Mouse (Mus musculus) heart, postnatal 0 days (tissue): Measurements from ENCODE around the gene Maml3. TPM values are rescaled to one million over a fixed set of nuclear protein-coding genes. Genes with fewer than 3 reads are reported as not detected.

Experiments
- ATAC-seq: fragments of 200-750 bp; cut with Nextera tagmentation; 2 replicates; pipeline ENCODE4 v1.8.0; 2017; ENCODE audit warnings: low read depth, moderate number of reproducible peaks, moderate library complexity; ENCODE audit not compliant: insufficient read depth
- DNase-seq: peaks from one replicate; pipeline ENCODE4 v3.0.0-alpha.2; 2016; ENCODE audit warnings: low spot score
- H3K27ac ChIP-seq: fragments of 300-500 bp; sonication (generic); 2 replicates; pipeline ENCODE4 v1.5.1; 2014; ENCODE audit warnings: low read depth, mild to moderate bottlenecking
- H3K27me3 ChIP-seq: fragments of 300-500 bp; sonication (generic); 2 replicates; pipeline ENCODE4 v1.6.1; 2014; ENCODE audit warnings: low read length, mixed read lengths; ENCODE audit not compliant: control insufficient read depth, insufficient read depth
- H3K36me3 ChIP-seq: fragments of 300-500 bp; sonication (generic); replicated peaks from 2 replicates; pipeline ENCODE4 v1.6.1; 2014; ENCODE audit warnings: low read length, mixed read lengths; ENCODE audit not compliant: control insufficient read depth, insufficient read depth
- H3K4me1 ChIP-seq: fragments of 300-500 bp; sonication (generic); 2 replicates; pipeline ENCODE4 v1.6.1; 2014; ENCODE audit warnings: antibody characterized with exemption; ENCODE audit not compliant: control insufficient read depth, insufficient read depth
- H3K4me2 ChIP-seq: fragments of 300-500 bp; sonication (generic); 2 replicates; pipeline ENCODE4 v1.6.1; 2014; ENCODE audit warnings: low read depth, mild to moderate bottlenecking, low read length, moderate library complexity
- H3K4me3 ChIP-seq: fragments of 300-500 bp; sonication (generic); 2 replicates; pipeline ENCODE4 v1.5.1; 2014; ENCODE audit warnings: low read depth, low read length
- H3K9ac ChIP-seq: fragments of 300-500 bp; sonication (generic); replicated peaks from 2 replicates; pipeline ENCODE4 v1.6.1; 2014; ENCODE audit warnings: low read depth, low read length, mixed read lengths
- H3K9me3 ChIP-seq: fragments of 300-500 bp; sonication (generic); replicated peaks from 2 replicates; pipeline ENCODE4 v1.6.1; 2016; ENCODE audit warnings: low read length; ENCODE audit not compliant: control insufficient read depth
- CTCF ChIP-seq: IDR thresholded peaks from 2 replicates; pipeline ENCODE4 v1.5.1; 2016; ENCODE audit warnings: antibody characterized with exemption, control low read depth, low read depth
- EP300 ChIP-seq: IDR thresholded peaks from 2 replicates; pipeline ENCODE4 v1.6.1; 2016; ENCODE audit warnings: antibody characterized with exemption, low read depth
- WGBS: fragments of 180-500 bp; shearing (Covaris S2); extraction: QIAGEN DNeasy Blood & Tissue Kit; methylation state at CpG from one replicate; pipeline ENCODE4 v1.1.7; 2014; 5-methylcytosine and 5-hydroxymethylcytosine counted together
- polyA plus RNA-seq: library from polyadenylated mRNA; unstranded; fragments of >200 nt; fragmentation: Nextera tagmentation; extraction: Ambion mirVana; gene quantifications from 2 replicates; pipeline ENCODE4 v1.2.1, GENCODE M21; 2015
- total RNA-seq: library from RNA; depleted of rRNA; stranded (reverse); fragments of >200 nt; gene quantifications from 2 replicates; pipeline ENCODE4 v1.2.3, GENCODE M21; 2014; ENCODE audit warnings: low replicate concordance

The Maml3 gene
- total and polyA plus RNA-seq, 2 experiments from 2014 or later: 1.6 to 6.2 TPM

DNA sequence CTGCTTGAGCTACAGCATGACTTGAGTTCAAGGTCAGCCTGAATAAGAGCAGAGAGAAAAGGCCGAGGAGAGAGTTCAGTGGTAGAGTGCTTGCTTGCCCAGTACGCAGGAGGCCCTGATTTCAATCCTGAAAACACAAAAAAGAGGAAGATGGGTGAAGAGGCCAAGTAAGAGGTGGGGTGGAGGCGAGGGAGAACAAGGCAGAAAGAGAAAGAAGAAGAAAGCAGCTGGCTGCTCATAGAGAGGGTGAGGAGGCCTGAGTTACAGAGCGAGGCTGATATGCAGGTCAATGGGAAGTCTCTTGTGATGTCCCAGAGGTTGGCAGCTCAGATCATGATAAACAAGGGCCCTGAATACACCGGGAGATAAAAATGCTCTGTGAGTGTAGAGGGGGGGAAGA, 165.8 kb downstream of the Maml3 start:
- H3K27ac ChIP-seq: no peak overlapping the region
- WGBS: 68% methylated on average over 5 of the region's 5 CpGs
- no peak overlapping the region for H3K9ac ChIP-seq
- H3K9me3 ChIP-seq: no peaks in the 10 kb centered on the region
- H3K27me3 ChIP-seq: no peaks in the 10 kb centered on the region
- ATAC-seq (no peak), DNase-seq (no peak)
- H3K4me3 ChIP-seq: no peak overlapping the region
- H3K4me2 ChIP-seq: no peak overlapping the region
- TF ChIP-seq CTCF (no peak), EP300 (no peak)
- H3K4me1 ChIP-seq: no peaks in the 10 kb centered on the region
- no peaks in the 10 kb centered on the region for H3K36me3 ChIP-seq

DNA sequence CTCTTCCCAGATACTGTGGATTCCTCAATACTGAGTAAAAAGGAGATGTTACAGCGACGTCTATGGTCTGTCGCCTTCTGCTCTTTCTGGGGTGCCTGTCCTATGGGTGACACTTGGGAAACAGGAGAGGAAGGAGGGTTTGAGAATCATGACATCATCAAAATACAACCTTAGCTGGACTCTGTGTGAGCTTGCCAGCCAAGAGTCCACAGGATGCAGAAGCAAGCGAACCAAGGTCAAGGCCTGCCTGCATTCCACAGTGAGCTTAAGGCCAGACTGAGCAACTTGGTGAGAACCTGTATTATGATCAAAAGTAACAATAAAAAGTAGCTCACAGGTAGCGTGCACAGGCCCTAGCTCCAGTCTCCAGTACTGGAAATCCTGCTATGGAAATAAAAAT, 167.7 kb downstream of the Maml3 start:
- DNase-seq (no peak), ATAC-seq (no peak)
- no peak overlapping the region for H3K4me3 ChIP-seq
- no peaks in the 10 kb centered on the region for H3K9me3 ChIP-seq
- no peaks in the 10 kb centered on the region for H3K36me3 ChIP-seq
- H3K9ac ChIP-seq: no peak overlapping the region
- H3K4me1 ChIP-seq: no peaks in the 10 kb centered on the region
- no peak overlapping the region for H3K4me2 ChIP-seq
- H3K27ac ChIP-seq: no peak overlapping the region
- TF ChIP-seq CTCF (no peak), EP300 (no peak)
- no peaks in the 10 kb centered on the region for H3K27me3 ChIP-seq
- WGBS: 90% methylated on average over 5 of the region's 5 CpGs

DNA sequence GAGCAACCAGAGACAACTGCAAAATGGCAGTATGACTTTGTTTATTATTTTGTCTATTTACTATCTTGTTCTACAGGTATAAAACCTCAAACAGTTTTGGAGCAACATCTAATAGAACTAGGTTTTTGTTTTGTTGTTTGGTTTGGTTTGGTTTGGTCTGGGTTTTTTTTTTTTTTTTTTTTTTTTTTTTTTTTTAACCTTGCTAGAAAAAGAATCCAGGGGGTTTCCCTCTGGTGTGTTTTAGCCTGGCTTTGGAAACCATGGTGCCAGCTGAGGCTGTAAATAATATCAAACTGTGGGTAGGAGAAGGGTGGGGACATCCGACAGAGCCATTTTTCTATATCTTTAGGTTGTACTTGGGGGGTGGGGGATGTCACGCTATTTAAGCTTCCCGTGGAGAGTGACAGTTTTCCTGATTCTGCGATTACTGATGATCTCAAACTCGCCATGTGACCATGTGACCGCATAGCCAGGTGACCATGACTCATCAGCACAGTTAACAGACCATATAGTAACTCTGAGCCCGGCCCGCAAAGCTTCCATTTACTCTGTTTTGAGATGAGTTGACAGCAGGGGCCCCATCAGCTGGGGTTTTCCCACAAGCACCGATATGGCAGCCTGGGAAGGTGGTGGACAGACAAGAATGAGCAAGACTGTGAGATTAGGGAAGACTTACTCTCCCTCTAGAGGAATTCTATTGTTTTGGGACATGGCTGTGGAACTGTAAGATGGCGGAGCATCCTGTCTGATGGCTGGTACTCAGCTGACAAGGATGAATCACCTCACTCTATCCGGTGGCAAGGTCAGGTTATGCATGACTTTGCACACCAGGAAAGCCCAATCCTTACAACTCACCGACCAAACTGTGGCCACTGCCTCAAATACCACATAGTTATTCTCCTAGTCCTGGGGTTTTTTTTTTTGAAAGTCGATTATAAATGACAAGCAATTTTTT, 170.1 kb downstream of the Maml3 start:
- Histone ChIP-seq H3K4me3 (no peak overlapping the region), H3K4me2 (no peak overlapping the region), H3K9ac (no peak overlapping the region), H3K27me3 (no peaks in the 10 kb centered on the region), H3K4me1 (no peaks in the 10 kb centered on the region), H3K27ac (no peak overlapping the region), H3K36me3 (no peaks in the 10 kb centered on the region), H3K9me3 (no peaks in the 10 kb centered on the region)
- TF ChIP-seq EP300: no peak
- TF ChIP-seq CTCF: no peak
- ATAC-seq (no peak), DNase-seq (no peak)
- WGBS: 84% methylated on average over 13 of the region's 13 CpGs

DNA sequence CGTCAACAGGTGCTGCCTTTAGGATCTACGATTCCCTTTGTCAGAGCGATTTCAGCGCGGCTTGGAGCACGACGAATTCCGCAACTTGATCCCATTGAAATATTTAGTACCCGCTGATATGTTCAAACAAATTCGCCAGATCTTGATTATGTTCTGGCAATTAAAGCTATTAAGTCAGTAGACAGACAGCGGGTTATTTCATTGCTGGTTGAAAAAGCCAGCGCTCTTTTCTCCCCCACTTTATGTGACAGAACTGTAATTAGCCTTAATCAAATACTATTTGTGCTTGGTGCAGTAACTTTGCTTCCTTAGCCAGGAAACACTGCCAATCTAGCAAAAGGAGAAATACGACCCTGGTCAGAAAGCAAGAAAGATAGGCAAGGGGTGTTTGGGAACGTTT, 176.7 kb downstream of the Maml3 start:
- no peaks in the 10 kb centered on the region for H3K9me3 ChIP-seq
- no peak overlapping the region for H3K9ac ChIP-seq
- no peaks in the 10 kb centered on the region for H3K4me1 ChIP-seq
- no peak for TF ChIP-seq EP300
- TF ChIP-seq CTCF: no peak
- no peaks in the 10 kb centered on the region for H3K27me3 ChIP-seq
- H3K27ac ChIP-seq: no peak overlapping the region
- H3K36me3 ChIP-seq: no peaks in the 10 kb centered on the region
- no peak overlapping the region for H3K4me2 ChIP-seq
- DNase-seq (no peak), ATAC-seq (no peak)
- no peak overlapping the region for H3K4me3 ChIP-seq
- 86% methylated on average over 14 of the region's 14 CpGs for WGBS

DNA sequence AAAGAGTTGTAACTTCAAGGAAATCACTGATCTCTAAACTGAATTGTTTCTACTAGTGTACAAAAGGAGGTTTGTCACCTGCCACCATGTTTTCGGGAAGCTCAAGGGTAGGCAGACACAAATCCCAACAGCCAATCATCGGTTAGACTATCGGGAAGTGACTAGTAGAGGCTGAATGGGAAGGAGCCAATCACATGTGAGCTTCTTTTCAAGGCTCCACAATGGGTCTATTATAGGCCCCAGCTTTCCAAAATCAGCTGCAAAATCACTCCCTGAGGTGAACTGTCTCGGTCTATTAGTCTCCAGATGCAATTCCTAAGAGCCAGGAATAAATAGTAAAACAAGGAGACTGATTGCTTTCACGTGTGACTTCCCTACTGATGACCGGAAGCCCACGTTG, 177.3 kb downstream of the Maml3 start:
- H3K4me3 ChIP-seq: no peak overlapping the region
- DNase-seq (no peak), ATAC-seq (no peak)
- H3K4me1 ChIP-seq: no peaks in the 10 kb centered on the region
- TF ChIP-seq CTCF (no peak), EP300 (no peak)
- 94% methylated on average over 7 of the region's 7 CpGs for WGBS
- no peaks in the 10 kb centered on the region for H3K27me3 ChIP-seq
- H3K36me3 ChIP-seq: no peaks in the 10 kb centered on the region
- no peak overlapping the region for H3K9ac ChIP-seq
- H3K27ac ChIP-seq: no peak overlapping the region
- no peaks in the 10 kb centered on the region for H3K9me3 ChIP-seq
- no peak overlapping the region for H3K4me2 ChIP-seq

DNA sequence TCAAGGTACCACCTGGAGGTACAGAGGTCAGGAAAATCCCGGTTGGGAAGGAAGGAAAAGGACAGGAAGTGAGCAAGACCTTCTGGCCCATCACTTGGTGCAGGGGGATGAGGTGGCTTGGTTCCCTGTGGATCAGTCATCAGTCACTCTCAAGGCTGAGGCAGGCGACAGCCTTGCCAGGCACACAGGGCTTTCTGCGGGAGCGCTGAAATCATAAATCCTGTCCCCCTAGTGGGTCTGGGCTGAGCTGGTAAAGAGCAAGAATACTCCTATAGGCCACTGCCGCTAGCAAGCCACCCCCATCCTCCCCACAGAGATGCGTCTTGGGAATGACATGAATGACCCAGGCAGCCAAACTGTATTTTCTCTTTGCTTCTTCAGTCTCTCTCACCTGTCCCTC, 177.8 kb downstream of the Maml3 start:
- no peaks in the 10 kb centered on the region for H3K36me3 ChIP-seq
- H3K27me3 ChIP-seq: no peaks in the 10 kb centered on the region
- H3K27ac ChIP-seq: no peak overlapping the region
- DNase-seq (no peak), ATAC-seq (no peak)
- no peak overlapping the region for H3K4me3 ChIP-seq
- H3K9ac ChIP-seq: no peak overlapping the region
- H3K4me2 ChIP-seq: no peak overlapping the region
- WGBS: 67% methylated on average over 6 of the region's 6 CpGs
- no peak for TF ChIP-seq CTCF
- no peaks in the 10 kb centered on the region for H3K4me1 ChIP-seq
- H3K9me3 ChIP-seq: no peaks in the 10 kb centered on the region
